Mouse (Mus musculus) kidney, postnatal 14 days (tissue): ENCODE measurements around the gene Cpsf3.

Experiments used
- DNase-seq: peaks from one replicate; pipeline ENCODE4 v3.0.0; 2022; ENCODE audit warnings: mixed read lengths

The Cpsf3 gene

DNA sequence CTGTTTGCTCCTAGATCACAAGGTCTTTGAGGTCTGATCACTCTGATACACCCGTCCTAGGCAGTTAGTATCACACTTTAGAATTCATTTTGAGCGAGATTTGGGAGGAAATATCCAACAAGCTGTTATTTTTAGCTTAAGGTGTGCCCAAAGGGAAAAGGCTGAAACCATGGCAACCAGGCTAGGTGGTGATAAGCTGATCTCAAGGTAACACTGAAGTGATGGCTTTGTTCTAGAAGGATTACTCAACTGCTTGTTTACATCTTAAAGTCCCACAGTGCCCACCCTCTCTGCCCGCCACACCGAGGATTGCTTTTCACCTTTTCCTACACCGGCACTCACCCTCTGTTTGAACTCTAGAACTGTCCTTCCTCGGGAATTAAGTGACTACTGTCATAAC is 4.5 kb downstream of the Cpsf3 start:
- DNase-seq = no peak

DNA sequence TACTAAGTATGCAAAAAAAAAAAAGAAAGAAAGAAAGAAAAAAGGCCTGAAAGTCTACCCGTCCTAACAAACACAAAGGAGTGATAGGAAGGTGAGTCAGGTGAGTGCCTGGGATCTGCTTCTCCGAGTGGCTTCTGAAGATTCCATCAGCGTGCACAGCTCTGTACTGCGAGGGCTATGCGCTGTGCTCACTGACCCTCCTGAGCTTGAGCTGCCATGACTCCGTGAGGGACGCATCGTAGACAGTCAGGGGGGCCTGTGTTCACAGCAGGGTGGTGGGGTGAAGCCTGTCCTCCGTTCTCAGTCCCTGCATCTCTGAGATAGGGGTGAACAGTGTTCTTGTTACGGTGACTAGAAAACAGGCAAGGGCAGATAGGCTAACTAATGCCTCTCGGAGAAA is 13.7 kb downstream of the Cpsf3 start:
- DNase-seq = no peak

DNA sequence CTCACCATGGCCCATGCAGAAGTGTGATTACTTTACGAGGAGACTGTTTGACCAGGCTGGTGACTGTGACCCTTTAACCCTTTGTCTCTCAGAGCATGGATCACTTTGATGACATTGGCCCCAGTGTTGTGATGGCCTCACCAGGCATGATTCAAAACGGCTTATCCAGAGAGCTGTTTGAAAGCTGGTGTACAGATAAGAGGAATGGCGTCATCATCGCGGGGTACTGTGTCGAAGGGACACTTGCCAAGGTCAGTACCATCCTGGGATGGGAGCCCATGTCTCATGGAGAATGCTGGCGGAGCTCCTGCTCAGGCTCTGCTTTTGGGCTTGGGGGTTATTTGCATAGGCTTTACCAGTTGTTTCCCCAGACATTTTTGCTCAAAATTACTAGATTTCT is 16.1 kb downstream of the Cpsf3 start:
- no peak for DNase-seq

DNA sequence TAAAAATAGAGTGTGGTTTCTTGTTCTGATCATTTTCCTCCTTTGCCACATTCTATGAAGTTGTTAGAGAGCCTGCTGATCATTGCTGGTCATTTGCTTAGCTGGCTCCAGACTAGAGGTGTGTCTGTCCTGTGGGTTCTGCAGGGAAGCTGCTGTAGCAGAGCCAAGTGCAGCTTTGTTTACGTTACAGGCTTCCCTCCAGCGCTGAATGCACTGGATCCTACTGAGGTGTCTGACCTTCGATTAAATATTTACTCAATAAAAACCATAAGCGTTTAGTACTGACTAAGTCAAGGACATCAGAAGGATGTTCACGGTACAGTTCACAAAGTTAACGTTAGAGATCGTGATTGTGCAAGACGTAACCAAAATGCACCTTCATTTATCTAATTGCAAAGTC is 16.7 kb downstream of the Cpsf3 start:
- peak; percentile 73 for DNase-seq

DNA sequence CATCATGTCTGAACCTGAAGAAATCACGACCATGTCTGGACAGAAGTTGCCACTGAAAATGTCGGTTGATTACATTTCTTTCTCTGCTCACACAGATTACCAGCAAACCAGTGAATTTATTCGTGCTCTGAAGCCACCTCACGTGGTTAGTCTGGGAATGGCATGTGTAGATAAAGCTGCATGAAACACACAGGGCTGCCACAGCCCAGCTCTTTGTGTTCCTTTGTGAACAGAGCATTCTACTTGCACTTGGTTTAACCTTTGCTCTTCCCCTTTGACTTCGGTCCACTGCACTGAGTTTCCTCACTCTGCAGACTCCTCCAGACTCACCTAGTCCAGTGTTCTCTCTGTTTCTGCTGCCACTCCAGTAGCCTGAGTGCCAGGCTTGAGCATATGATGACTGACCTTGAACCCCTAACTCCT is 17.2 kb downstream of the Cpsf3 start:
- DNase-seq = peak; percentile 75

DNA sequence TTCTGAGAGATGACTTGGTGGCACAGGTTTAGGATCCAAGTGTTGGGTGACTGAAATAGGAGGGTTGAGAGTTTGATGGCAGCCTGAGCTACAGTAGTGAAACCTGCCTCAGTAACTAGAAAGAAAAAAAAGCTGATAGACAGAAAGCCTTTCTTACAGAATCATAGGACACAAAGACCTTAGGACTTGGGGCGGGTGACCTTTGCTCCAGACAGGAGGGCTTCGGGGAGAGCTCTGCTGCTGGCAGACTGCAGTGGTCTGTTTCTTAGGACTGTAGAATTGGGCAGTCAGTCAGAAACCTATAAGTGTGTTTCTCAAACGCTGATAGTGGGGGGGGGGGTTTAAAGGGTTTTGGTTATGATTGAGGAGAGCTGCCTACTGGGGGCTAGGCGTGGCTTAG is 20.6 kb downstream of the Cpsf3 start:
- DNase-seq = peak; percentile 45

DNA sequence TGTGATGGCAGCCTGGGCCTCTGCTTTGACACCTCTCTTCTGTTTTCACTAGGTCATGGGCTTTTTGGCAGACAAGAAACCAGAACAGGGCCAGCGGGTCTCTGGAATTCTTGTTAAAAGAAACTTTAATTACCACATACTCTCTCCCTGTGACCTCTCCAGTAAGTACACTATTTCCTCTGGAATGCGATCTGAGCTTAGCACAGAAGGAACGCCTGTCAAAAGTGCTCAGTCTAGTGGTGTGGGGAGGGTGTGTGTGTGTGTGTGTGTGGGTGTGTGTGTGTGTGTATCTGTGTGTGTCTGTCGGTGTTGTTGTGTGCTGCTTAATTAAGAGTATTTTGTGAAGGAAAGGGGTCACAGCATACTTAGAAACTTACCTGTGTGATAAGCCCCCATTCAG is 21.5 kb downstream of the Cpsf3 start:
- DNase-seq = no peak

DNA sequence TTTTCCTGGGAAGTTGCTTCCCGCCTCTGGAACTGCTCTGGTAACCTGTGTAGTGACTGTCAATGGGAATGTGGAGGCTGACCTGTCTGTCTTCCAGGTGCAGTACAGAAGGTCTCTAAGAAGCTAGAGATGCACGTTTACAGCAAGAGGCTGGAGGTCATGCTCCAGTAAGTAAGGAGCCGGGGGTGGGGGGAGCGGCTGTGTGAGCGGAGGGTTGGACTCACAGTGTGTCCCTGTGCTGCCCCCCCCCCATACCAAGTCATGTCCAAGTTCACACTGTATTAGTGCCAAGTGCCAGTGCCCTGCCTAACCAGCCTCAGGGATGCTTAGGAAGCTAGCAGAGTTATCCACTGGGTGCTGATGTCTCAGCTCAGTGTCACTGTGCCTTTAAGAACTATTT is 27.0 kb downstream of the Cpsf3 start:
- peak; percentile 55 for DNase-seq

DNA sequence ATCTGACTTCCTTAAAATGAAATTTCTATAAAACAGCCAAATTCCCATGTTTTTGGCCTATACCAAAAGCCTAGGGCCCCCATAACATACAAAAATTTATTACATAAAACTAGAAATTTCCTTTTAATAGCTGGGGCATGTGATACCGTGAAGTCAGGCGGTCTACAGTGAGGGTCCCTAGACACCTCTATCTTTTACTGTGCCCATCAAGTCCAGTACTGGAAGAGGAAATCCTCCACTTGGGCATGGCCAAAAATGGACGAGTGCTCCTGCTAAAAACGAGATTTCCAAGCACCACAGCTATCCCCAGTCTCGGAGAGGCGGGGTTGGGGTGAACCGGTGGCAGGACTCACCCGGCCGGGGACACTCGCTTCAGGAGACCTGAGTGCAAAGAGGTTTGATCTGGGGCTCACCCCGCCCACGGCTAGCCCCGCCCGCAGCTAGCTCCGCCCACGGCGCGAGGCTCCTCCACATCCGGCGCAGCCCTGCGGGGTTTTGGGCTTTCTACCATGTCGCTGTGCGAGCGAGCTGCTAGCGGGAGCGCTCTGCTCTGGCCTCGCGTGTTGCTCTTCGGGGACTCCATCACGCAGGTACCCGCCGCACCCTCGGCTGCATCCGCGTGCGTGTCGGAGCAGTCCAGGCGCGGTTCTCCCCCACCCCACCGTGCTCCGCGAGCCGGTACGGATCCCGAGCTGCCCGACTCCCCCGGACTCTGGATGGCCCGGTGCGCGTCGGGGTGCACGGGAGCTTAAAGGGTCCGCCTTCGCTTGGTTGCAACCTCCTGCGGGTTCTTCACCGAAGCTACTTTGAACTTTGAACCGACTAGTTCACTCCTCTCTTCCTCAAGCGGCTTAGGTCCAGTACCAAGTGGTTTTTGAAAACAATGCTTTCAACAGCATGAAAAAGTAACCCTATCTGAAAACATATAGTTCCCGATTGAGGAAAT is 31.0 kb downstream of the Cpsf3 start, which contains the start of gene Iah1:
Gene Iah1, plus strand, starts transcription at position 467 of the 946 bp plus-strand sequence.
- peak; percentile 93 for DNase-seq

DNA sequence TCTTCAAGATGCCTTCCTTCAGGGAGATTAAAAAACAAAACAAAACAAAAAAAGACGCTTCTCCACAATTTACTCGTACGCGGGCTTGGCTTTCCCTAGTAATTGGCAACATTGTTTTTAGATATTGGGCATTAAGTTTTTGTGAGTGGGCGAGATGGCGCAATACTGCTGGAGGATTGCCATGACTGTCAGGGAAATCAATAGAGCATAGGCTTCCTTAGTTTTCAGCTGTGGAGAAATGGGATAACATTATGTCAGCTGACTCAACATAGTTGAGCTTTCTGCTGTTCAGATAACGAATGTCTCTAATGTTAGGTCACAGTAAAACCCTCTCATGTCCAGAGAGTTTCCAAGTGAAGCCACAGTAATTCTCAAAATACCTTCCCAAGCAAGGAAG is 31.7 kb downstream of the Cpsf3 start:
- DNase-seq = no peak

DNA sequence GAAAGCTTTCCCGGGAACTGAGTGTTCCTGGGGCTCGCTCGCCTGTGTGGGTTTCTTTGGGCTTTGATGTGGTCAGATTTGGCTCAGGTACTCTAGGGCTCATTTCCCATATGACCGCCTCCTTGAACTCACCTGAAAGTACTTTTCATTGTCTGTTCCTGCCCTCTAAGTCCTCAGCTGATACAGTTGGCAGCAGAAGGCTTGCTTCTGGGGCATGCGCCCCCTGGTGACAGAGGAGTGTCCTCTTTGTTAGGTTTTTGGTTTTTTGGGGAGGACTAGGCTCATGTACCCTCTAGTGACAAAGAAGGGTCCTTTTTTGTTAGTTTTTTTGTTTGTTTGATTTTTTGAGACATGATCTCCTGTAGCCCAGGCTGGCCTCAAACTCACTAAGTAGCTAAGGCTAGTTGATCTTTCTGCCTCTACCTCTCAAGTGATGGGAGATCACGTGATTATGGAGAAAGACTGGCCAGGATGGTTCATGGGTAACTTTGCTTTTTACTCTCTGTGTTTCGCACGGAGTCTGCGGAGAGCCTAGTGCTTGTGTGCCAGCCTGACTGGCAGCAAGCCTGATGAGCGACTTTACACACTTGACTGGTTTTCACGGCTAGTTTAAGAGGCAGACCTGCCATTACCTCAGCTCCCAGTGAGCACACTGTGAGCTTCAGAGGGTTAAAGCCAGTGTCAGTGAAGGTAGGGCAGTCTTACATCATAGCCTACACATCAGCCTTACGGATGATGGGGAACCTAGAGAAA is 33.1 kb downstream of the Cpsf3 start:
- DNase-seq = peak; percentile 71

DNA sequence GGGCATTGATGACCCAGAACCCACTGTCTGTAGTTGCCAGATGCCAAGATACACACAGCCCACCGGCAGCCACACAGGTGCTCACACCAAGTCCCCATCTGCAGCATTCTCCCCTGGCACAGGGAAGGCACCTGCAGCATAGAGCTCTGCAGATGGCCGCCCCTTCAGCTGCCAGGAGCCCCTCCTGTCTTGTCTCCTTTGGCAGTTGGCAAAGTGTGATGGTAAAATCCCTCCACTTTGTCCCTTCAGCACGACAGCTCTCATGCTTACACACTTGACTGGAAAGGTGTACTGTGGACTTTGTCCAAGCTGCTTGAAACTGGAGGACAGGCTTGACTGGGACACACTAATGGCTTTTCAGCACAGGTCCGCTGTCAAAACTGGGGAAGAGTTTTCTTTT is 35.1 kb downstream of the Cpsf3 start:
- DNase-seq = peak; percentile 45

DNA sequence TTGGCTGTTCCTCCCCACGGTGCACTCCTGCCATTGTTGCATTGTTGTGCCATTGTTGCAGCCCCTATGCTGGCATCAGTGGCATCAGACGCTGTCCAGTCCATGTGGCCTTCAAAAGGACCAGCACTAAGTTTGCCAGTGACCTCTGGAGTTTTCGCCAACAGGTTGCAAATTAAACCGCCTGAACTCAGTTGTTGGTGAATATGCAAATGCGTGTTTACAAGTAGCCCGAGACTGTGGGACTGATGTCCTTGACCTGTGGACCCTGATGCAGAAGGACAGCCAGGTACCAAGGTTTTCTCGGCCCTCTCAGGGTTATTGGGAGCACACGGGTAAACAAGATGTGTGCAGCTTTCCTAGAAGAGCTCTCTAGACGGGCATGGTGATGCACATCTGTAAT is 36.0 kb downstream of the Cpsf3 start:
- DNase-seq = peak; percentile 35

DNA sequence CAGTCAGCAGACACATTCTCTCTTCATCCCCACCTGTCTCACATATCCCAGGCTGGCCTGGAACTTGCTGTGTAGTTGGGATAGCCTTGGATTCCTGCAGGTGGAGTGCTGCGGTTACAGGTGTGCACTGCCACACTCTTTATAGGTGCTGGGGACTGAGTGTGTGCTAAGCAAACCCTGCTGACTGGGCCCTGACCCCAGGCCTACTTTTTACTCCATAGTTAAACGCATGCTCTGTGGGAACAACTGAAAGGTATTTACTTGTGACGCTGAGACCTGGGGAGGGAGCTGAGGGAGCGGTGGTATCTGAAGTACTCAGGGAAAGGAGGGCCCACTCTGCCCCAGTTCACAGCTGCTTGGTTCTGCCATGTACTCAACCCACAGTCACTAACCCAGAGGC is 37.1 kb downstream of the Cpsf3 start:
- no peak for DNase-seq

DNA sequence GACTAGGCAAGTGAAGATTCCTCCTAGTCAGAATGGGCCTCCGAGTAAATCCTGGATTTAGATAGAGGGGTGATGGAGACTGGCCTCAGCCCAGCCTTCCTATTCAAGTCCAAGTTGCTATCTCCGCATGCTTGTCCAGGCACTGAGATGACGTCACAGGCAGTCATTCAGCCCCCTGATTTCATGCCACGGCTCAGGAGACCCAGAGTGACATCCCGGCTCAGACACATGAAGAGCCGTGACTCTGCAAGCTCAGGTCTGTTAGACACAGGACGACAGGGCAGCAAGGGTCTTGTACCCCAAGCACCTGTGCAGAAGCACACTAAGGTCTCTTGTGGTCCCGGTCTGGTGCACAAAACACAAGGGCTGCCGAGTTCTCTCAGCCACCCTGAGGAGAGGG is 37.7 kb downstream of the Cpsf3 start:
- no peak for DNase-seq

DNA sequence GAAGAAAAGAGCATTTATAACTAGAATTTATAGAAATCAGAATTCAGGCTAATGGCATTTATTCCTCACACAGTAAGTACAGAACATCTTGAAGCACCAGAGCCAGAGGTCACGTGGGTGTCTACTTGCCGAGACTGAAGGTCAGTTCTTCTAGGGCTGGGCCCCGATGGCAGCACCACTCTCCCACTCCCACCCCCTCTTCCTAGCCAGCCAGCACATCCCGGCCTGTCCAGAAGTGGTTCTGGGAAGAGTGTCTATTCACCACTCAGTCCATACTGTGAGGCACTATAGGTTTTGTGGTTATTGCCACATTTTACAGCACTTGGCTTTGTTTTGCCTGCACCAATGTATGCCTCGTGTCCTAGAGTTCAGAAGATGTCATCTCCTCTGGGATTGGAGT is 38.9 kb downstream of the Cpsf3 start:
- DNase-seq = no peak

DNA sequence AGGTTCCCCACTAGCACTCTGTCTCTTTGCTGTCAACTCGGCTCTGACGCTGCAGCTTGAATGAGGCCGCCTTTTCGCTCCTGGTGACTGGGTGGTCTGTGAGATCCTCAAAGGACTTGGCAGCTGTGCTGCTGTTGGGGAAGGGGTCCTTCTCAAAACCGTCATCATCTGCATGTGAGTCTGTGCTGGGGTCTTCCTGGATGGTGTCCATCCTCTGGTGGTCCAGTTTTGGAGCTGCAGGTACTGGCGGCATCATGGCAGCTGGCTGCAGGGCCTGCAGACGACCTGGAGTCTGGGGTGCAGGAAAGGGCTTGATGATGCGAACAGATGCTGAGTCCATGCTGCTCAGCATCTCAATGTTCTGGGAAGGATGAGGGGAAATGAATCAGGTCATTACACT is 40.1 kb downstream of the Cpsf3 start:
- no peak for DNase-seq

DNA sequence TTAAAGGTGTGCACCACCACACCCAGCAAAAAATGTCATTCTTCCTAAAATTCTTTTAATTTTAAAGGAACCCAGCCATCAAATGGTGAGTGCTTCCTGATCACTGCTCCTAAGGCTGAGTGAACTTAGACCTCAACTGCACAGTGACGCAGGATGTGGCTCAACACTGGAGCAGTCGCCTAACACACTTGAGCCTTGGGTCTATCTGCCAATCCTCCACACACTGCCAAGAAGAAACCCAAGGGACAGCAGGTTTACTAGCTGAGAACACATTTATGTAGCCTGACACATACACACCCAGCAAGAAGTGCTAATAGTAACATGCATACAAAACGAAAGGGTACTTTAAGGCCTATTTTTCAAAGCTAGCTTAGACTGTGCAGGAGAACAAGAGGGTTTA is 41.1 kb downstream of the Cpsf3 start:
- DNase-seq = no peak

DNA sequence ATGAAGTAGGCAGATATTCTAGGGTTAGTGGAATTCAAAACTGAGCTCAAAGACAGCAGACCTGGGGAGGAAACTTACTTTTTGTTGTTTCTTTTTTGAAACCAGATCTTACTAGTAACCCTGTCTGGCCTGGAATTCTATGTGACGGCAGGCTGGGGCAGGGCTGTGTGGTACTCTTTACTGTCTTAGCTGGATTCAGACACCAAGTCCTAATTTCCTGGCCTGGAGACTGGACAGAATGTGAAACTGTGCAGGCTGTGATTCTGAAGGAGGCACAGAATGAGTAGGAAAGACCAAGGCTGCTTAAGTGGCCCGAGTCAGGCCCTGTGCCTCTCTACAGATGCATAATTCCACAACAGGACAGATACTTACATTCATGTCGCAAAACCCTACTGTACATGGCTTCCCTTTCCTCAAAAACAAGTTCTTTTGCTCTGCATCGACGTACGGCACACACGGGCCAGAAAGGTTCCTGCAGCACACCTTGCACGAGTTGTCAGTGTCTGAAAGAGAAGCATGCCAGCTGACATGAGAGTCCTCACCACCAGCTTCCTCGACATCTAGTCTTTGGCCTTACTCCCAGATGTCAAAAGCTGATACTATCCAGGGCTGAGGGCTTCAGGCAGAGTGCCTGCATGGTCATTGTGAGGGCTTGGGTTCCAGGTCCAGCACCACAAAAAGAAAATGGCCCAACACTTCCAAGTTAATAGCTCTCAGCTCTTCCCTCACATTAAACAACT is 44.6 kb downstream of the Cpsf3 start:
- DNase-seq = no peak

DNA sequence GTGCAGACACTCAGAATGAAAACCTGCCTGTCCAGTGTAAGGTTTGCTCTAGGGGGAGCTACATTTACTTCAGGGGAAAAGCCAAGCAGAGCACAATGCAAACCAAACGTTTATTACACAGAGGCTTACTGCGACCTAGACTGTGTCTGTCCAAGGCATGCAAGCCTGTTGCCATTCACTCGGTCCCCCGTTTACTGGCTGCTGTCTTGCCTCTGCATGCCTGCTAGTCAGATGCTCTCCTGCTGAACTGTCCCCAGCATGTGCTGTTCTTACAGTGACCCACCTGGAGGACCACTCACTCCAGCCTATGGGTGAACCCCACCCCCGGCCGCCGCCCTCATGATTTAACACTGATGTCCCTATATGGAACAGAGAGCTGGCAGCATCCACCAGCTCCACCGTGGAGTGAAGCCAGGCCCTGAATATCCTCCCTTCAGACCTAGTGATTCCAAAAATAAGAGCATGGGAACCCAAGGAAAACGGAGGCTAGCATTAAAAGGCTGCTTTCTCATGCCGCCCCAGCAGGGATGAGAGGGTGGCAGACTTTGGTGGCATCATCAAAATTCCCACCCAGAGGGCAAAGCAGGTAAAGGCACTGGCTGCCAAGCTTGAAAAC is 45.9 kb downstream of the Cpsf3 start:
- DNase-seq = no peak

DNA sequence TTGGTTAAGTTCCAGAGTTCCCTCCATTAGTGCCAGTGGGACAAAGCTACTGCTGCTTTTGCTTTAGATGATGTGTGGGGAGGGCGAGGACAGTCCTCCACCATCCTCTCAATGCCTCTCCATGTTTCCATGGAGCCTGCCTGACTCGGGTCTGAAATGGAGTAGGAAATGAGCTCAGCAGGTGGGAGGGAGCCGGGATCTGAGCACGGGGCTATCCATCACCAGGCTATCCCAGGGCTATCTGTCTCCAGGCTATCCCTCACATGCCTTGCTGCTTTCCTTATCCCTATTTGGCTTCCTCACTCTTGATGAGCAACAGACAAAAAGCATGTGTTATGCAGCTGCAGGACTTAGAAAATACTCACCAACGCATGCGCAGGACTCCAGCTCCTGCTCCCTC is 46.5 kb downstream of the Cpsf3 start:
- no peak for DNase-seq

DNA sequence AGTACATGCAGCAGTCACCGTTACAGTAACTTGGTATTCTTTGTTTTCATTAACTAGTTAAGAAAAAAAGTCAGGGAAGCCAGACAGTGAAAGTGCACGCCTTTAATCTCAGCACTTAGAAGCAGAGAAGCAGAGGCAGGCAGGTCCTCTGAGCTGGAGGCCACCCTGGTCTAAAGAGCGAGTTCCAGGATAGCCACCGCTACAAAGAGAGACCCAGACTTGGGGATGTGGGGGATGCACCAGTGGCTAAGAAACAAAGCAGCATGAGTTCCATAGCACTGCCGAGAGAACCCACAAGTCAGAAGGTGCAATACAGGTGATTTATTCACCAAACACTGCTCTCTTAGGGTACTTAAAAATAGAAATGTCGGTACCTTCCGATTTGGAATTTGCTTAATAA is 47.8 kb downstream of the Cpsf3 start:
- no peak for DNase-seq

DNA sequence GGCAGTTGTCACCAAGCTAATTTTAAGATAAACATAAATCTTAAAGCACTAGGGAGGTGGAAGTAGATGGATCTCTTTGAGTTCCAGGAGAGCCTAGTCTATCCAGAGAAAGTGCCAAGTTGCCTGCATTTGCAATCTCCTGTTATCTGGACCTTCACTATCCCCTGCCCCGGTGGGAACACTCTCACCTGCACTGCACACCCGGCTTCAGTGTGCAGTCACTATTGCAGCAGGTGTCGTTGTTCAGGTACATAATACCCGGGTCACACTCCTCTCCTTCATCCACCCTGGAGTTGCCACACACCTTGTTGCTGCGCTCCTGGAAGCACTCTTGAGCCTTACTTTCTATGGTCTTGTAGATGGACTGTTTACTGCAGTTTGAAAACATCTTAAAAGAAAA is 48.6 kb downstream of the Cpsf3 start:
- no peak for DNase-seq
